Mouse (Mus musculus): ENCODE results near the gene Kyat3.

- TF ChIP-seq CTCF (IDR thresholded peaks at IDR 0.05; ENCODE audit: control insufficient read depth, insufficient read depth, insufficient read length) (no peak), USF1 (IDR thresholded peaks at IDR 0.05; ENCODE audit: low read depth) (no peak), MAX (IDR thresholded peaks at IDR 0.05) (no peak), MYOG (IDR thresholded peaks at IDR 0.05; ENCODE audit: control insufficient read depth, extremely low read depth, insufficient read length) (no peak), FOSL1 (IDR thresholded peaks at IDR 0.05; ENCODE audit: insufficient read depth, low read length, poor library complexity, severe bottlenecking) (no peak), MYOD1 (IDR thresholded peaks at IDR 0.05; ENCODE audit: control insufficient read depth, insufficient read length, low read depth) (no peak)
Observed at GRCm38 (mm10) chr3:142688353-142688752, 12.5 kb upstream of the Kyat3 start.
